Mouse (Mus musculus) liver, adult 10 weeks (tissue): Measurements from ENCODE around the gene 0610009B22Rik. TPM values are rescaled to one million over a fixed set of nuclear protein-coding genes. Genes with fewer than 3 reads are reported as not detected.

Experiments used
- polyA plus RNA-seq: library from polyadenylated mRNA; stranded (reverse); fragments of 350-450 nt; fragmentation: Illumina TruSeq; extraction: RNeasy Lipid Tissue Mini Kit (QIAGEN cat#74804); gene quantifications from one replicate; pipeline ENCODE4 v1.2.3, GENCODE M21; 2014; ENCODE audit warnings: low read depth, low replicate concordance

0610009B22Rik gene
- polyA plus RNA-seq, result 59.4 TPM

DNA sequence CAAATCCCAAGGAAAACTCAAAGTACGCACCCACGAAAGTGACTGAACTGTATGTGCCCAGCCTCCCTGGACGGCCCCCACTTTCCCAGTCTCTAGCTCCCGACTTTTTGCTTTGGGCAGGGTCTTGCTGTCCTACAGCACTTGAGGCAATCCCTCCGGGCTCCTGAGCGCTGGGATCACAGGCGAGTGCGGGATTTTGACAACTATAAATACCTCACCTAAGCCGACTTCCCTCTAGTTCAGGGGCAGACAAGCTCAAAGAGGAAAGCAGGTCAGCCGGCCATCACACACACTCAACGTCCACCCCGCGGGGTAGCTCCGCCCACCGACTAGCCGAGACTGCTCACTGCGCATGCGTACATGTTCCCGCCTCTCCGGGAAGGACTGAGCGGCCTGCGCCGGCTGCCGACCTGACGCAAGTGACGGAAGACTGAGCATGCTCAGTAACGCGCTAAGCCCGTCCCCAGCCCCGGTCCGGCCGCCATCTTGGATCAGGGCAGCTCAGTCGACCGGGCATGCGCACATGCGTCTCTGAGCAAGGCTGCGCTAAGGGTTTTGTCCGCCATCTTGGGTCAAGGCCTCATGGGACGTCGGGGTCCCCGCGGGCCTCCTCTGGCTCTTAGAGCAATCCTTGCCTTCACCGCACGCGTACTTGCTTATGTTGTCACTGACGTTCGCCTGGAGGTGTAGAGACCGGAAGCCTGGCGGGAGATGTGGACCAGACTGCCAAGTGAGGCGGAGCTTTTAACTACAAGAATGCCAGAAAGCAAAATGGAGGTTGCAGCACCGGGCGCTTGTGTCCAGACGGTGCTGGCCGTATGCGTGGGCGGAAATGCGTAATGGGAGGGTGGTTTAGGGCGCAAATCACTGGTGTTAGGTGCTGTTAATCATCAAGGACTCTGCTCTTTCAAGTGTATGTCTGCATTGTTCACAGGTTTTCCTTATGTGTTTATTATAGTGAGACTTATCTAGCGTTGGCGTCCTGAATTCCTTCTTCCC, at the start of gene 0610009B22Rik:
Gene 0610009B22Rik (minus strand): TSS at position 545 of the 999 bp plus-strand sequence.

DNA sequence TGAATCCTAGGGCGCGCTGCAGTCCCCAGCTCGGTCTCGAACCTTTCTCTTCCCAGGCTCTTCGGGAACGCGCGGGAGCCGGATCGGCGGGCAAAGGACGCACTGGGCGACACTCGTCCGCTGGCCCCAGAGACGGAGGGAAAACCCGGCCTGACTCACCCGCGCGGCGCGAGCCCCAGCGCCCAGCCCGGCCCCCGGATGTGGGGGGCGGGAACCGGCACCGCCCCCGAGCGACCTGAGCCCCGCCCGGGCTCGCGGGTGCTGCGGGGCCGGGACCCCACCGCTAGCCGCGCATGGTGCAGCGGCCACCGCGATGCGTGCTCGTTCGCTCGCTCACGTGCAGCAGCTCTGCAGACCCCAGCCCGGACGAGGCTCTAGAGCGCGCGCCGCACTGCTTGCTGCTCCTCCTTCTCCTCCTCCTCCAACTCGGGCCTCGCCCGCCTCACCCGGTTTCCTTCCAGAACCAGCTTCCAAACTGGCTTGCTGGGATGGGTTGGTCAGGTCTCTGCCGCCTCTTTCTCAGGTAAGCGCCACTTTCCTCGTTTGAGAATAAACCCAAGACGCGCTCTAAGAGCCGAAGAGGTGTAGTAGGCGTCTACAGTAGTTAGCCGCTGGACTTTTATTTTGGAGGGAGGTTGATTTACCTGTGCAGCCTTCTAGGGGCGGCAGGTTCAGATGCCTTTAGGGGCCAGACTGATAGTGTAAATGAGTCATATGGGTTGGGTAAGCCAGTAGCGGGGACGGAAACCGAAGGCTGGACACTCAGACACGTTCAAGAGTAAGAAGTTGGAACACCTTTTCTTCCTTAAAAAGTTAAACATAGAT, 37.8 kb downstream of the 0610009B22Rik start, which contains the start of the genes N4bp3 and D930048N14Rik:
Gene N4bp3 (minus strand): TSS at position 152 of the 825 bp plus-strand sequence.
Gene D930048N14Rik (plus strand): TSS at position 264 of the 825 bp plus-strand sequence.

DNA sequence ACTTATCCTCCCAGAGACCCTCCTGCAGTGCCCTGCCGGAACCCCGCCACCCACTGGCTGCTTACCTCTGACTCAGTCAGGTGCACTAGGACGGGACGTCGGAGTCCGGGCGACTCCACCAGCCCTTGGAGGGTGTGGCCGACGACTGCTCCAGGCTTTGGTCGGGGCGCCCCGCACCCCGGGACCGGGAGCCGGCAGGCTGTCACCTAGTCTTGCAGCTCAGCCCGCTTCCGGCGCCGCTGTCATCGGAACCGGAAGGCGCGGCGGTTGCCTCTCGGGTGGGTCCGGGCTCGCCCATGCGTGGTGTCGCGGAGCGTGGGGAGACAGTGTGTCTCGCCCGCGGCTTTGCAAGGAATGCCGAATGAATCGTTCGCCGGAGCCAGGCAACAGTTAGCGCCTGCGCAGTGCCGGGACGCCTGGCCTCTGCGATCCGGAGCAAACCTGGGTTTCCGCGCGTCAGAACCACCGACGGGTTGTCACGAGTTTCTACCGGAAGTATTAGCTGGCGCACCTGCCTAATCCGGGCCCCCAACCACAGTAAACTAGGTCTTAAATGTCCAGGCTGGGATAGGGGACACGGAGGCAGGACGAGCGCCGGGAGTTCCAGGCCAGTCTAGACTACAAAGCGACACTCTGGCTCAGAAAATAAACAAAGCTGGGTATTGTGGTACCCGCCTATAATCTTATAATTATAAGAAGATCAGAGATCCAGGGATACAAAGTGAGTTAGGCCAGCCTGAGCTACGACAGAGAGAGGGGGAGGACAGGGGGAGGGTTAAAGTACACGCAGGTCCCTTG, 53.0 kb downstream of the 0610009B22Rik start, which contains the start of gene Rmnd5b:
Gene Rmnd5b (minus strand): TSS at position 372 of the 798 bp plus-strand sequence.

Other genes starting within 250 kb of the 0610009B22Rik start
- gene Phykpl, start 104.1 kb downstream of the 0610009B22Rik start, polyA plus RNA-seq, result 11.0 TPM
- 153 TPM for gene Hnrnpab, start 82.0 kb downstream of the 0610009B22Rik start, polyA plus RNA-seq
- 2.9 TPM for gene Nhp2, start 69.1 kb downstream of the 0610009B22Rik start, polyA plus RNA-seq
- gene Rmnd5b, start 53.0 kb downstream of the 0610009B22Rik start, polyA plus RNA-seq, result 4.6 TPM
- gene N4bp3, start 38.0 kb downstream of the 0610009B22Rik start, polyA plus RNA-seq, result not detected
- 3.5 TPM for gene D930048N14Rik, start 37.9 kb downstream of the 0610009B22Rik start, polyA plus RNA-seq
- 82.0 TPM for gene Sec24a, start 74.8 kb upstream of the 0610009B22Rik start, polyA plus RNA-seq
- gene Sar1b, start 74.8 kb upstream of the 0610009B22Rik start, polyA plus RNA-seq, result 610 TPM
- gene Jade2, start 168.8 kb upstream of the 0610009B22Rik start, polyA plus RNA-seq, result 2.0 TPM